Mouse (Mus musculus) cerebellum, postnatal 36 days (tissue): Measurements from ENCODE around the gene Maco1.
"Not testable (repeated sequence)": the region's sequence is repeated elsewhere in the genome, so short reads cannot be mapped to it uniquely, and the experiment has no call there.

Experiments
- DNase-seq, 2 experiments: peaks; one replicate each; pipeline ENCODE4 v3.0.0; 2021 to 2022; ENCODE audit warnings: mixed read lengths in 2 of 2

The Maco1 gene

DNA sequence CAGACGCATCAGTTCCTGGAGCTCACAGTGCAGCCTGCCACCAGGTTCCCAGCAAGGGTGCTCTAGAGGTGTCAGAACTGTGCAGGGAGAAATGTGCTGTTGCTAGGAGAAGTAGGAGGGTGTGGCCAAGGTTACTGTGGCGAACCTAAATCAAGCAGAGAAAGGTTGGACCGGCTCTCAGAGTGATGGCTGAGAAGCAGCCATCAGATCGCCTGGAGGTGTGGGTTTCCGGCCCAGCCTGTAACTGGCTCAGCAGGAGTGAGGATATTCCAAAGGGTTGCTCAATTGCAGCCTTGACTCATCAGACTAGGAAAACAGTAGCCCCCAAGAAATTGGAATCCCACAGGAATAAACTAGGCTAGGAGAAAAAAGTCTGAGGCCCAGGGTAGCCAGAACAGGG lies 3.4 kb upstream of the Maco1 start:
- DNase-seq = no peak

DNA sequence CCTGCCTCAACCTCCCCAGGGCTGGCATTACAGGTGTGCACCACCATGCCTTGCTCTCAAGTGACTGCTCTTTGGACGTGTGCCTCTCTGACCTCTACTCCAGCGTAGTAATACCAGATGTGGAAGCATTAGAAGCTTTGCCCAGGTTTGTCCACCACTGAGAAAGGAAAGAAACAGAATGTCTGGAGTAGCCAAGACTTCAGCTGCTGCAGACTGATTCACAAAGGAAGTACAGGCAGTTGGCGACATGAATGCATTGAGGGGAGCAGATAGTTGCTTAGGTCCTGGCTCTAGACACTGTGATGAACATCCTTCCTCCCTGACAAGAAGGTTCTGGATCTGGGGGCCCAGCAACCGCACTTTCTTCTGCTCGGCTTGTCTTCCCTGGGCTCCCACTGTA lies 2.9 kb upstream of the Maco1 start:
- DNase-seq = no peak

DNA sequence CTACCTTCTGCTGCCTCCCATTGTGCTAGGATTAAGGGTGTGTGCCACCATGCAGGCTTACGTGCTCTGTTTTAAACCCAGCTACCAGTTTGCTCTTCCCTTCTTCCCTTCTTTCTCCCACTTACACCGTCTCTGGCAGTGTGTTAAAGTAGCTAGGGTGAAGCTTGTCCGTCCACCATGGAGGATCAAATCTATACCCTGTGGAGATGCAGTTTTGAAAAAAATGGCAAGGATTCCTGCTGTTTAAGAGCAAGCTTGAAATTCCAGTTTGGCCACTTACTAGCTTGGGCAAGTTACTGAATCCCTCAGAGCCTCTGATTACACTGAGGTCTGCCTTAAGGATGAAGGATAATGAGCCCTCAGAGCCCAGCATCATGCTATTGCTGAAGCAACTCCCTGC lies 2.2 kb upstream of the Maco1 start:
- DNase-seq = no peak

DNA sequence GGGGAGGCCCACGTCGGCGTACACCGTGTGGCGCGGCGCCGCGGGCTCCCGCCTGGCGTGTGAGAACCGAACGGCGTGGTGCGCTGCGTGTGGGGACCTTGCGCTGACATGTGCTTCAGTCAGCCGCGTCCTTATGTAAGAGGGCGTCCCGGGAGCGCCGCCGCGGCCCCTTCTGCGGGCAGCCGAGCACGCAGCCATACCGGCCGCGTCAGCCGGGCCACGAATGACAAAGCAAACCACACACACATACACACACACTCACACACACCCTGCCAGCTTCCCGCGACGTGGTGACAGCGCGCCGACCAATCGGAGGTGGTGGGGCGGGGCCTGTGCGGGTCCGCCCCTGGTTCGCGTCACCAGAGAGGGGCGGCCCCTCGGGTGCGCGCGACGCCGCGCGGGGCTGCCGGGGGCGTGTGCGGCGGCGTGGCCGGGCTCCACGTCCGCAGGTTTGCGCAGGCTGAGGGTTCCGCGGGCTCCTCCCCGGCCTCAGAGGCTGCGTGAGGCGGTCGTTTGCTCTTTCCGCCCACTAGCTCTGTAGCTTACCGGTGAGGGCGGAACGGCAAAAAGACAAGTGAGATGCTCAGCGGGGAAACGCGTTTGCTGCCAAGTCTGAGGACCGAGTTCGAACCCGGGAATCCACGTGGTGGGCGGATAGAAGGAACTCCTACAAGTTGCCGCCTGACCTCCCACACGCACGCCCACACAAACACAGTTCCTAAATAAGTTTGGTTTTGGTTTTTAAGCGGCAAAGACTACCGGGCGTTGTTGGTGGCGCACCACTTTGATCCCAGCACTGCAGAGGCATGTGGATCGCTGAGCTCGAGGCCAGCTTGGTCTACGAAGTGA lies 716 bp upstream of the Maco1 start:
- DNase-seq = peak; percentile 92 to 96

GRCm38 (mm10) chr4:134852438-134853255 lies 498 bp downstream of the Maco1 start:
- peak in 1 of 2 experiments; percentile 25 for DNase-seq

DNA sequence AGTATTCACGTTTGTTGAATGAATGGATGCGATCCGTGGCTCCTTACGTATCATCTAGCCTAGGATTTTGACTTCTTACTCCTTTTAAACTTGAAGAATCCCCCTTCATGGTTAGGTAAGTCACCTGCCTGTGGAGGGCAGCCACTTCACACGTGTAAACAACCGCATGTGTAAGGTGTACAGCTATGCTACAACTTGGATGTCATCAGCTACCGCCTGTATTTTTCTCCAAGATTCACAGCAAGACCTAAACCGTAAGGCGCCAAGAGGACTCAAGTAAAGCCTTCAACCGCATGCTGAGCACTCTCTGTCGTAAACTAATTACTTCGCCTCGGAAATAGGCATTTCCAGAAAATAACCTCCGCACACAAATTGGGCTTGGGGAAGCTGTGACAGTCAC lies 1.3 kb downstream of the Maco1 start:
- DNase-seq = peak in 1 of 2 experiments; percentile 19

- DNase-seq = no peak
Measured at GRCm38 (mm10) chr4:134851236-134851635, 1.9 kb downstream of the Maco1 start.

GRCm38 (mm10) chr4:134850551-134850950 lies 2.6 kb downstream of the Maco1 start:
- no peak for DNase-seq

- no peak for DNase-seq
Measured at GRCm38 (mm10) chr4:134847587-134847986, 5.6 kb downstream of the Maco1 start.

DNA sequence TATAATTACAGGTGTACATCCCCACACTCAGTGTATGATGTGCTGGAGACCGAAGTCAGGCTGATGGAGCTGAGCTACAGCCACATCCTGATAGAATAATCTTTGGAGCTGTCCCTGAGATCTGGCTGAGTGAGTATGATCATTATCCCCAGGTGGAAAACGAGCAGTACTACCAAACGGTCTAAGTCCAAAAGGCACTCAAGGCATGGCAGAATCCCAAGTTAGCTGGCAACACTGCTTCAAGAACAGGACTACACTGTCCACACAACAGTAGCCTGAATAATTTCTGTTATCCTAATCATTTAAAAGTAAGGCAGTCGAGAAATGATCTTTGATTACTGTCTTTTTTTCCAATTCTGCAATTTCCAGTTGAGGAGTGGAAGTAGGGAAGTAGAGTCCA lies 9.6 kb downstream of the Maco1 start:
- peak in 1 of 2 experiments; percentile 25 for DNase-seq

DNA sequence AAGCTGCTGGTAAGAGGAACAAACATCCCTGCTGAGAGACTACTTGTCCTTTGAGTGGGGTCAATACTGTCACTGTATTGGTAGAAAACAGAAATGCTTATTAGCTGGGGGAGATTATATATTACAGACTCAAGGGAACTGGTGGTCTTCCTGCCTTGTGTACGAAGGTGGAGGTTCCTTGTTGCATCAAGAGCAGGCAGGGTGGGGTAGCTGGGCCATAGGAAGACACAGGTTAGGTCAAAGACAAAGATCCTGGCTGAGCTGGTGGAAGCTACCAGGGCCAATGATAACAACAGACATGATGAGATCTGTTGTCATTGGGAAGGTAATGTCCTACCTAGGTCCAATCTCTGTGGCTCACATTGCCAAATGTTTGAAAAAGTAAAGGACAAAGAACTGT lies 12.9 kb downstream of the Maco1 start:
- DNase-seq = no peak

- DNase-seq = not testable (repeated sequence)
Measured at GRCm38 (mm10) chr4:134838706-134839105, 14.4 kb downstream of the Maco1 start.

DNA sequence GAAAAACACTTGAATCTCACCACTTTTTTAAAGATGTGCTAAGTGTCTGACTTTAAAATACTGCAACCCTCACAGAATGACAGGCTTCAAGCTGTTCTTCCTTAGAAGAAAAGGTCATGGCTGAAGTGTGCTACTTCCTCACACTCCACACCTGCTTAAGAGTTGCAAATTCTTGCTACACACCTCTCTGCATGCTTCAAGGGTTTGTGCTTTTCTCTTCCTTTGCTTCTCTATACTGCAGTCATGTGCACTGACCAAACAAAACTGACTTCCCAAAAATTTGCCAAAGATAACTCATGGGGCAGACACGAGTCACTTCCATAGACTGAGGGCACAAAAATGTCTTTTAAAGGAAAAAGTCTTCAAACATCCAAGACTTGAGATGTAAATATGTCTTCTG lies 14.9 kb downstream of the Maco1 start:
- no peak for DNase-seq

DNA sequence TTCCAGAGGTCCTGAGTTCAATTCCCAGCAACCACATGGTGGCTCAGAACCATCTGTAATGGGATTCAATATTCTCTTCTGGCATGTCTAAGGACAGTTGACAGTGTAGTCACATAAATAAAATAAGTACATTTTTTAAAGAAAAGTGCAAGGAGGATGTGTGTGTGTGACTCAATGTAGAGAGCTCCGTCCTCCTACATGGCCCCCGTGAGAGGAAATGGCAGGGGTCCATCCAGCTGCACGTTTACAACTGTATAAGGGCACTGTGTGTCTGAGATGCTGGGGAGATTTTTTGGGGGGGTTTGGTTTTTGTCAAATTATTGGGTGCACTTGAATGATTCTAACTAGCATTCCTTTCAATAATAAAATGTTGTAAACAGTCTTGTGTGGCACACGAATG lies 17.7 kb downstream of the Maco1 start:
- no peak for DNase-seq

DNA sequence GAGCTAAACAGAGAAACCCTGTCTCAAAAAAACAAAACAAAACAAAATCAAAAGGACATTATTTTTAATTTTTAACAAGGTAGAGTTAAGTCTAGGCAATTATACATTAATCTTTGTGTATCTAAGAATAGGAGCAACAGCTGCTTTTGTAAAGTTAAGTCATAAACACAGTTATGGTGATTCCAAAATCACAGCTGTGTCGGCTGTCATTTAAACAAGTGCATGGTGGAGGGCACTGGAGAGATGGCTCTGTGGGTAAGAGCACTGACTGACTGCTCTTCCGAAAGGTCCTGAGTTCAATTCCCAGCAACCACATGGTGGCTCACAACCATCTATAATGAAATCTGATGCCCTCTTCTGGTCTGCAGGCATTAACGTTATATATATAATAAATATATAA lies 21.2 kb downstream of the Maco1 start:
- DNase-seq = no peak

GRCm38 (mm10) chr4:134827806-134828205 lies 25.3 kb downstream of the Maco1 start:
- no peak for DNase-seq

GRCm38 (mm10) chr4:134826348-134826747 lies 26.8 kb downstream of the Maco1 start:
- DNase-seq = no peak

DNA sequence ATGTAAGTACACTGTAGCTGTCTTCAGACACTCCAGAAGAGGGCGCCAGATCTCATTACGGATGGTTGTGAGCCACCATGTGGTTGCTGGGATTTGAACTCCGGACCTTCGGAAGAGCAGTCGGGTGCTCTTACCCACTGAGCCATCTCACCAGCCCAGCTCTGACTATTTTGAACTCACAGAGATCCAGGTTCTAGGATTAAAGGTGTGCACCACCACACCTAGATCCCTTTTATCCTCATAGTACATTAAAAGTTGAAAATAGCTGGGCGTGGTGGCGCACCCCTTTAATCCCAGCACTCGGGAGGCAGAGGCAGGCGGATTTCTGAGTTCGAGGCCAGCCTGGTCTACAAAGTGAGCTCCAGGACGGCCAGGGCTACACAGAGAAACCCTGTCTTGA lies 27.3 kb downstream of the Maco1 start:
- DNase-seq = not testable (repeated sequence)

DNA sequence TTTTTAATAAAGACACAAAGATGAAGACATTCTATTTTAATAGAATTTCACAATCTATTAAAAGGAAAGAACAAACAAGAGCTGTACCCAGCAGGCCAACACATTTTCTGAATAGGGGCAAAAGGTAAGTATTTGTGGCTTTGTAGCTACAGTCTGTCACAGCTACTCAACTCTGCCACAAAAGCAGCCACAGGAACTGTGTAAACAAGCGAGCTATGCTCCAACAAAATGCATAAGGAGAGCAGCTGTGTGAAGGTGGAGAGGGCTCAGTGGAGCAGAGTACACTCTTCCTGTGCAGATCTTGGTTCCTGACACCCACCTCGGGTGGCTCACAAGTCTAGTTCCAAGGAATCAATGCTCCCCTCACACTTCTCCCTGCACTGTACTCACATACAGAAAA lies 29.6 kb downstream of the Maco1 start:
- no peak for DNase-seq

DNA sequence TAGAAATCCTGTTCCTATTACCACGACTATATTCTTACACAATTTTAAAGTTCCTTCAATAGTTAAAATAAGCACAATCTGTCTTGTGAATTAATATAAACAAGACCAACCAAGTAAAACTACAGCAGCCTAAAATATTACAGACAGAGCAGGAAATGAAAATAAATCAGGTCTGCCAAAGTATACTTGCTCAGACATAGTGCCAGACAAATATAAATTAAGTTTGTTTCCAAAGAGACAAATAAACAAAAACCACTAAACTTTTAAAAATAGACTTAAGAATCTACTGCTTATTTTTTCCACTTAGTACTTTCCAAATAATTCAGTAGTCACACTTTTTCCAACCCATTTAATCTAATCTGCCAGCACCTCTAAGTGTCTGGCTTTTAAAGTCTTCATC lies 32.1 kb downstream of the Maco1 start:
- DNase-seq = no peak

DNA sequence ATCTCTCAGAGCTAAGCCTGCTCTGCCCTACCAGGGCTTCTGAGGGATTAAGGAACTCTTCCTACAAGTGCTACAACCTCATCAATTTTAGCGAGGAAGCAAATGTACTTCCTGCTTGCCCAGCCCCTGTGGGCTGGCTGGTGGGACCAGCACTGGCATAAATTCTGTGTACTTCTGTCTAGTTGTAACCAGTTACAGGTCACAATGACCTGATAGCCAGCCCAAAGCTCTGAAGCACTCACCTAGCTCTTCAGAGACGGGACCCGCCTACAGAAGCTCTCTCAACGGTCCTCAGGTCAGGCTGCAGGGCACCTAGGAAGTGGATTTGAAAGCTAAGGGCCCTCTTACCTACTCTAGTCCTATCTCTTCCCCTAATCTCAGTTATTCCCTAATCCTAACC lies 35.4 kb downstream of the Maco1 start:
- no peak for DNase-seq

DNA sequence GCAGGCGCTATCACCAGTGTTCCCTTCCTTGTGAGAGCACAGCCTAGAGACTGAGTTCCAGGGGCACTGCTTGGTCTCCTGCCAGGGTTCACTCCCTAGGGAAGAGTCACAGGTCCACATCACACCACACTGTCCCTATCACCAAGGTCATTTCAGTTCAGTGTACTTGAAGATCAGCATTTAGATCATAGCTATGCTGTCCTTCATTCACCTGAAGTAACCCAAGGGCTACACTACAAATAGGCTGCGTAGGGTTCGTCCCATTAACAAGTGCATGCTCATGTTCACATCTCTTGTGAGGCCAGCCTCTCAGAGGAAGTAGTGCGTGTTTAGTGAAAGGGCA lies 38.9 kb downstream of the Maco1 start:
- DNase-seq = no peak

- no peak for DNase-seq
Measured at GRCm38 (mm10) chr4:134813406-134814228, 39.5 kb downstream of the Maco1 start.
